Mouse (Mus musculus): ENCODE measurements at regions not wholly inside any gene's neighbourhood (a gene's known extent, or its start where the extent isn't known, plus 50 kb on each side); places are given as distances from the start of the nearest gene placed in this dataset.

- no peak for DNase-seq (ENCODE audit: low spot score)
Observed at GRCm38 (mm10) chr12:42369029-42369577, 882.9 kb upstream of the Lrrn3 start.

GRCm38 (mm10) chr12:42338996-42339680 lies 852.9 kb upstream of the Lrrn3 start:
- no peak for DNase-seq (ENCODE audit: low spot score)

GRCm38 (mm10) chr12:42306429-42306828 lies 820.2 kb upstream of the Lrrn3 start:
- no peak for DNase-seq (ENCODE audit: low spot score)

GRCm38 (mm10) chr12:42277241-42278032 lies 791.2 kb upstream of the Lrrn3 start:
- DNase-seq (ENCODE audit: low spot score): no peak

GRCm38 (mm10) chr12:42250410-42250809 lies 764.2 kb upstream of the Lrrn3 start:
- DNase-seq (ENCODE audit: low spot score): no peak

GRCm38 (mm10) chr12:42229235-42229634 lies 743.0 kb upstream of the Lrrn3 start:
- DNase-seq (ENCODE audit: low spot score): no peak

- DNase-seq (ENCODE audit: low spot score): no peak
Observed at GRCm38 (mm10) chr12:42181646-42182045, 695.4 kb upstream of the Lrrn3 start.

GRCm38 (mm10) chr12:42179947-42180669 lies 693.9 kb upstream of the Lrrn3 start:
- no peak for DNase-seq (ENCODE audit: low spot score)

- no peak for DNase-seq (ENCODE audit: low spot score)
Observed at GRCm38 (mm10) chr12:42147971-42148370, 661.7 kb upstream of the Lrrn3 start.

GRCm38 (mm10) chr12:42138694-42139442 lies 652.6 kb upstream of the Lrrn3 start:
- peak; percentile 24 for DNase-seq (ENCODE audit: low spot score)

GRCm38 (mm10) chr12:42138177-42138576 lies 651.9 kb upstream of the Lrrn3 start:
- no peak for DNase-seq (ENCODE audit: low spot score)

- no peak for DNase-seq (ENCODE audit: low spot score)
Observed at GRCm38 (mm10) chr12:42137764-42138163, 651.5 kb upstream of the Lrrn3 start.

GRCm38 (mm10) chr12:42100189-42100588 lies 614.0 kb upstream of the Lrrn3 start:
- no peak for DNase-seq (ENCODE audit: low spot score)

GRCm38 (mm10) chr12:42070401-42070800 lies 584.2 kb upstream of the Lrrn3 start:
- no peak for DNase-seq (ENCODE audit: low spot score)

- no peak for DNase-seq (ENCODE audit: low spot score)
Observed at GRCm38 (mm10) chr12:42063745-42064144, 577.5 kb upstream of the Lrrn3 start.

- DNase-seq (ENCODE audit: low spot score): no peak
Observed at GRCm38 (mm10) chr12:42049056-42049455, 562.8 kb upstream of the Lrrn3 start.

GRCm38 (mm10) chr12:42027874-42028273 lies 541.6 kb upstream of the Lrrn3 start:
- peak; percentile 5 for DNase-seq (ENCODE audit: low spot score)

- DNase-seq (ENCODE audit: low spot score): no peak
Observed at GRCm38 (mm10) chr12:42017506-42017905, 531.3 kb upstream of the Lrrn3 start.

GRCm38 (mm10) chr12:42008827-42009383 lies 522.7 kb upstream of the Lrrn3 start:
- no peak for DNase-seq (ENCODE audit: low spot score)

- DNase-seq (ENCODE audit: low spot score): no peak
Observed at GRCm38 (mm10) chr12:42006912-42007311, 520.7 kb upstream of the Lrrn3 start.

All from embryo, embryonic 10.5 days (tissue).